Mouse (Mus musculus) liver, postnatal 0 days (tissue): ENCODE results near the gene Foxd1. TPM values are rescaled to one million over a fixed set of nuclear protein-coding genes. Genes with fewer than 3 reads are reported as not detected.

ENCODE experiments used
- ATAC-seq: fragments of 200-750 bp; cut with Nextera tagmentation; 2 replicates; pipeline ENCODE4 v1.8.0; 2017; ENCODE audit warnings: mild to moderate bottlenecking, moderate library complexity
- DNase-seq: peaks from one replicate; pipeline ENCODE4 v3.0.0-alpha.2; 2016
- H3K27ac ChIP-seq: fragments of 300-500 bp; sonication (generic); 2 replicates; pipeline ENCODE4 v1.5.1; 2014; ENCODE audit warnings: antibody characterized with exemption, moderate library complexity, mild to moderate bottlenecking, low read depth
- H3K27me3 ChIP-seq: fragments of 300-500 bp; sonication (generic); 2 replicates; pipeline ENCODE4 v1.6.1; 2014; ENCODE audit warnings: low read length, control low read depth, mixed read lengths; ENCODE audit not compliant: insufficient read depth
- H3K36me3 ChIP-seq: fragments of 300-500 bp; sonication (generic); replicated peaks from 2 replicates; pipeline ENCODE4 v1.6.1; 2014; ENCODE audit warnings: mild to moderate bottlenecking, control low read depth, low read length, moderate library complexity, mixed read lengths; ENCODE audit not compliant: insufficient read depth
- H3K4me1 ChIP-seq: fragments of 300-500 bp; sonication (generic); 2 replicates; pipeline ENCODE4 v1.6.1; 2014; ENCODE audit warnings: antibody characterized with exemption, mild to moderate bottlenecking, control low read depth; ENCODE audit not compliant: insufficient read depth
- H3K4me2 ChIP-seq: fragments of 300-500 bp; sonication (generic); 2 replicates; pipeline ENCODE4 v1.6.1; 2014; ENCODE audit warnings: low read depth, mild to moderate bottlenecking, low read length, moderate library complexity, mixed read lengths
- H3K4me3 ChIP-seq: fragments of 300-500 bp; sonication (generic); 2 replicates; pipeline ENCODE4 v1.5.1; 2014; ENCODE audit warnings: low read depth, low read length
- H3K9ac ChIP-seq: fragments of 300-500 bp; sonication (generic); replicated peaks from 2 replicates; pipeline ENCODE4 v1.6.1; 2014; ENCODE audit warnings: mild to moderate bottlenecking, moderate library complexity
- H3K9me3 ChIP-seq: fragments of 300-500 bp; sonication (generic); 2 replicates; pipeline ENCODE4 v1.6.1; 2016; ENCODE audit warnings: mild to moderate bottlenecking, control low read depth, low read length, mixed read lengths
- CTCF ChIP-seq: sonication (generic); IDR thresholded peaks from 2 replicates; pipeline ENCODE4 v1.5.1; 2016; ENCODE audit warnings: antibody characterized with exemption, low read depth
- EP300 ChIP-seq: IDR thresholded peaks from 2 replicates; pipeline ENCODE4 v1.6.1; 2016; ENCODE audit warnings: antibody characterized with exemption, low read depth, mild to moderate bottlenecking
- WGBS: fragments of 180-500 bp; shearing (Covaris S2); extraction: QIAGEN DNeasy Blood & Tissue Kit; methylation state at CpG from one replicate; pipeline ENCODE4 v1.1.7; 2014; ENCODE audit not compliant: insufficient replicate concordance; 5-methylcytosine and 5-hydroxymethylcytosine counted together
- polyA plus RNA-seq: library from polyadenylated mRNA; unstranded; fragments of >200 nt; fragmentation: Nextera tagmentation; extraction: Ambion mirVana; gene quantifications from 2 replicates; pipeline ENCODE4 v1.2.1, GENCODE M21; 2015

The Foxd1 gene
- polyA plus RNA-seq, 1 experiment from 2014 or later: not detected

GRCm38 (mm10) chr13:98311597-98311996 lies 42.4 kb upstream of the Foxd1 start:
- Histone ChIP-seq H3K9me3 (no peaks in the 10 kb centered on the region), H3K27me3 (no peaks in the 10 kb centered on the region), H3K4me1 (peaks cover 19% of the 10 kb centered on the region), H3K27ac (no peak overlapping the region), H3K36me3 (peaks cover 48% of the 10 kb centered on the region), H3K9ac (no peak overlapping the region), H3K4me3 (no peak overlapping the region), H3K4me2 (no peak overlapping the region)
- 94% methylated on average over 5 of the region's 5 CpGs for WGBS
- DNase-seq (no peak), ATAC-seq (no peak)
- TF ChIP-seq CTCF (no peak), EP300 (no peak)

DNA sequence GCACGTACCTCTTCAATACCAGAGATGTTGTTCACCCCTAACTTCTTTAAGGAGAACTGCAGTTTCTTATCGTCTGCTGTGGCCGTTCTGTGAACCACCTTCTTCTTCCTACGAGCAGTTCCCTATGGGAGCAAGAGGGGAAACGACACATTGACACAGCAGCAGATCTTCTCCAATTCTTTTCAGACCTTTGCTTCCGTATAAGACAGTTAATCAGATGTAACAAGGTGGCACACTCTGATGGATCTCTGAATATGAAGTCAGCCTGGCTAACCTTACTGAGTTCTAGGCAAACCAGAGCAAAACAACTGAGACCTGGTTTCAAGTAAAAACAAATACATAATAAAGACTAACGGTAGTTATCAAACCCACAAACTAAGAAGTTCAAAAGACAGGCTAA lies 40.4 kb upstream of the Foxd1 start:
- Histone ChIP-seq H3K27ac (no peak overlapping the region), H3K4me1 (peaks cover 19% of the 10 kb centered on the region), H3K27me3 (no peaks in the 10 kb centered on the region), H3K36me3 (peaks cover 48% of the 10 kb centered on the region), H3K4me2 (0 out of 2 replicates have a peak overlapping the region, but pooled peaks have one; percentile 22), H3K9ac (no peak overlapping the region), H3K4me3 (no peak overlapping the region), H3K9me3 (no peaks in the 10 kb centered on the region)
- TF ChIP-seq CTCF (no peak), EP300 (no peak)
- ATAC-seq (no peak), DNase-seq (no peak)
- 60% methylated on average over 7 of the region's 7 CpGs for WGBS

GRCm38 (mm10) chr13:98315124-98315523 lies 38.9 kb upstream of the Foxd1 start:
- Histone ChIP-seq H3K27ac (no peak overlapping the region), H3K9ac (no peak overlapping the region), H3K4me3 (peak overlapping the region; percentile 99; the same call in 1 of the 2 replicates), H3K4me2 (peak overlapping the region; percentile 83), H3K9me3 (no peaks in the 10 kb centered on the region), H3K4me1 (peaks cover 19% of the 10 kb centered on the region), H3K36me3 (peaks cover 40% of the 10 kb centered on the region), H3K27me3 (no peaks in the 10 kb centered on the region)
- 63% methylated on average over 4 of the region's 4 CpGs for WGBS
- TF ChIP-seq EP300 (no peak), CTCF (no peak)
- ATAC-seq (no peak), DNase-seq (no peak)

- H3K4me2 ChIP-seq: peak overlapping the region; percentile 83
- no peak for DNase-seq
- H3K27me3 ChIP-seq: no peaks in the 10 kb centered on the region
- H3K9me3 ChIP-seq: no peaks in the 10 kb centered on the region
- peaks cover 19% of the 10 kb centered on the region for H3K4me1 ChIP-seq
- no peak for ATAC-seq
- H3K36me3 ChIP-seq: peaks cover 30% of the 10 kb centered on the region
- WGBS: under 1% methylated on average over 16 of the region's 17 CpGs
- peak overlapping the region; percentile 98 for H3K9ac ChIP-seq
- peak overlapping the region; percentile 99 for H3K4me3 ChIP-seq
- H3K27ac ChIP-seq: peak overlapping the region; percentile 95
- no peak for TF ChIP-seq EP300
- TF ChIP-seq CTCF: no peak
These were observed 37.9 kb upstream of the Foxd1 start for GRCm38 (mm10) chr13:98316140-98316479.

DNA sequence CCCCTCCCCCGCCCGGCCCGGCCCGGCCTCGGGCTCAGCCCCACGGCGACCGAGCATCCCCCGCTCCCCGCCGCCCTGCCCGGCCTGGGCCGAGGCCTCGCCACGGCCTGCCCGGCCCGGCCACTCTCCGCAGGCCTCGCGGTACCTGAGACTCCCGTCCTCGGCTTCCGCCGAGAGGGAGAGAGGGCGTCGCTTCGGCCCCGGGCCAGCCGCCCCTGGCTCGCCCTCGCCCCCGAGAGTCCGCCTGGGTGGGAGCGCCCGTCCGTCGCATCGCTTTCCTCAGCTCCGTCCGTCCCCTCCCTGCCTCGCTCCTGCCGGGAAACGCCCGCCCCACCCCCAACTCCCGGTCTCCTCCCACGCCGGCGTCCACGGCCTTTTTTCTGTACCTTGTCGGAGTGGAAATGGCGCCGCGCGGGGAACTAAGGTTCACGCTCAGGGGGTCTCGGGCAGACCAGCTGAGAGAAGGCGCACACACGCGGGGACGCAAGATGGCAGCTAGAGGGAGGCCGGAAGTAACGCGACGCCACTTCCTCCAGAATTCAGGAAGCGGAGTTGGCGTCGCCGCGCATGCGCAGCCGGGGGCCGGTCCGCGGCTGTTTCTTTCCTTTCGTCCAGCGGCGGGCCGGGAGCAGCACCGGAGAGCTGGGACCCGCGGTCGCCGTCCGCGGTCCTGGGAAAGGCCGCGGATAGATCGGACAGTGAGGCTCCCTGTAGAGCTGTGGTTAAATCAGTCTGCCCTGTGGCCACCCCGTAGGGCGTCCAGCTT lies 37.4 kb upstream of the Foxd1 start, which contains the start of gene Btf3:
TSS of gene Btf3 (minus strand) at position 527 of the 766 bp plus-strand sequence.
- Histone ChIP-seq H3K27ac (peak within 1 kb of the TSS; percentile 95), H3K9me3 (no peaks in the 10 kb centered on the region), H3K9ac (peak within 1 kb of the TSS; percentile 98), H3K4me2 (peak within 1 kb of the TSS; percentile 83), H3K4me3 (peak within 1 kb of the TSS; percentile 99), H3K36me3 (peaks cover 24% of the 10 kb centered on the region), H3K4me1 (peaks cover 19% of the 10 kb centered on the region), H3K27me3 (no peaks in the 10 kb centered on the region)
- TF ChIP-seq EP300: peak; percentile 50; the same call in 1 of the 2 replicates
- peak; percentile 40 for TF ChIP-seq CTCF
- under 1% methylated on average over 67 of the region's 90 CpGs for WGBS
- ATAC-seq (peak; percentile 92), DNase-seq (peak; percentile 96)

DNA sequence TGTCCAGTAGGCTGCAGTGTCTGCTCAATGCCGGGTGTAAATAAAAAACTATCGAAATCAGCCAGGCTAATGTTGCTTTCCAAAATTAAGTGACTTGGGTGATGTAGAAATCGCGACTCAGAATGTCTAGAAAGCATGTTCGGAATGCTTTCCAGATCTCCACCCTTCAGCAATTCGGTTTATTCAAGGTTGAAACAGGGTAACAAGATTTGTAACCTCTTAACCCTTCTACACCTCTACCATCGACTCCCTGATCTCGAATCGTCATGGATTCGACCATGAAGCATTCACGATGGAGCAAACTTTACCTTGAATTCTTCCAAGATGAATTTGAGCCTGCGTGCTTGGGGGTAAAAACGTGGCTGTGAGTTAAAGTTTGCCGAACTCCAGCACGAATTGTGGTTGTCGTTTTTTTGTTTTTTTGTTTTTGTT lies 36.8 kb upstream of the Foxd1 start:
- DNase-seq (peak; percentile 18), ATAC-seq (peak; percentile 29; the same call in 1 of the 2 replicates)
- Histone ChIP-seq H3K9ac (peak overlapping the region; percentile 98), H3K4me1 (peaks cover 19% of the 10 kb centered on the region), H3K4me3 (peak overlapping the region; percentile 99), H3K36me3 (peaks cover 18% of the 10 kb centered on the region), H3K4me2 (peak overlapping the region; percentile 83), H3K27ac (peak overlapping the region; percentile 95), H3K9me3 (no peaks in the 10 kb centered on the region), H3K27me3 (no peaks in the 10 kb centered on the region)
- TF ChIP-seq CTCF: no peak
- 1% methylated on average over 16 of the region's 16 CpGs for WGBS
